Mouse (Mus musculus): Measurements from ENCODE around the gene Tomm6.
A peak's percentile ranks its signal among the peaks of the same experiment; 100 is the strongest.

The Tomm6 gene

DNA sequence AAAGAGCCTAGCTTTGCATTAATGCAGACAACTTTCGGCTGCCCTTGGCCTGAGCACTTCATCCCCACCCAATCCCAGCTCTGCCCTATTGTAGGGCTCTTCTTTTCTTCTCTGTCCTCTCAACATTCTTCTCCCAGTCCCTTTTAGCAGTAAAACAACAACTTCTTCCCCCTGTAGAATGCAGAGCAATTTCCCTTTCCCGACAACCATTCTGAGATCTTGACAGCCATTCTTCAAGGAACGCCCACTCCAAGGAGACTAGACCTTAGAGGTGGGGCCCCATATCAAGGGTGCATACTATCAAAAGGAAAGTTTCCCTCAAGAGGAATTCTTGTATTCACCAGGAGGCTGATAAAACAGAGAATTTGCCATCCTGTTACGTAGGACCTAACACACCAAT, 39.2 kb downstream of the Tomm6 start:
- DNase-seq: no peak

- DNase-seq: peak; percentile 64 to 80
These were observed 41.5 kb downstream of the Tomm6 start for GRCm38 (mm10) chr17:47646683-47647082.

DNA sequence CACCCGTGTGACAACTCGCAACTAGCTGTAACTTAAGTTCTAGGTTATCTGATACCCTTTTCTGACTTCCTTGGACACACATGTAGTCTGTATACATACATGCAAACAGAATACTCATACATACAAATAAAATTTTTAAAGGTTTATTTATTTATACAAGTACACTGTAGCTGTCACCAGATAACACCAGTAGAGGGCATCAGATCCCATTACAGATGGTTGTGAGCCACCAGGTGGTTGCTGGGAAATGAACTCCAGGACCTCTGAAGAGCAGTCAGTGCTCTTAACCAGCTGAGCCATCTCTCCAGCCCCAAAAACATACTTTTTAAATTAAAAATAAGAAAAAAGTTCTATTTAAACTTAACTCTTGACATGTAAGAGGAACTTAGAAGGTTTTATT, 45.2 kb downstream of the Tomm6 start:
- DNase-seq: no peak

Measured in lung, postnatal 4 days (tissue).